Mouse (Mus musculus) embryonic facial prominence, embryonic 15.5 days (tissue): ENCODE results near the gene Olfr1336. TPM values are rescaled to one million over a fixed set of nuclear protein-coding genes. Genes with fewer than 3 reads are reported as not detected.

ENCODE experiments used
- ATAC-seq: fragments of 200-750 bp; cut with Nextera tagmentation; 2 replicates; pipeline ENCODE4 v1.8.0; 2017; ENCODE audit warnings: low read depth, moderate TSS enrichment; ENCODE audit not compliant: insufficient number of reproducible peaks, low FRiP score, low TSS enrichment
- H3K27ac ChIP-seq: fragments of 300-500 bp; sonication (generic); replicated peaks from 2 replicates; pipeline ENCODE4 v1.5.1; 2015; ENCODE audit warnings: mild to moderate bottlenecking, inconsistent platforms
- H3K27me3 ChIP-seq: fragments of 300-500 bp; sonication (generic); 2 replicates; pipeline ENCODE4 v1.6.1; 2015; ENCODE audit warnings: inconsistent platforms
- H3K36me3 ChIP-seq: fragments of 300-500 bp; sonication (generic); 2 replicates; pipeline ENCODE4 v1.6.1; 2015; ENCODE audit warnings: mild to moderate bottlenecking, inconsistent platforms
- H3K4me1 ChIP-seq: fragments of 300-500 bp; sonication (generic); 2 replicates; pipeline ENCODE4 v1.6.1; 2015; ENCODE audit warnings: inconsistent platforms
- H3K4me2 ChIP-seq: fragments of 300-500 bp; sonication (generic); replicated peaks from 2 replicates; pipeline ENCODE4 v1.6.1; 2015; ENCODE audit warnings: mild to moderate bottlenecking, inconsistent platforms
- H3K4me3 ChIP-seq: fragments of 300-500 bp; sonication (generic); replicated peaks from 2 replicates; pipeline ENCODE4 v1.5.1; 2015; ENCODE audit warnings: mild to moderate bottlenecking, inconsistent platforms
- H3K9ac ChIP-seq: fragments of 300-500 bp; sonication (generic); 2 replicates; pipeline ENCODE4 v1.6.1; 2015; ENCODE audit warnings: inconsistent platforms
- H3K9me3 ChIP-seq: fragments of 300-500 bp; sonication (generic); replicated peaks from 2 replicates; pipeline ENCODE4 v1.6.1; 2016; ENCODE audit warnings: inconsistent platforms
- WGBS: fragments of 180-500 bp; shearing (Covaris S2); methylation state at CpG from one replicate; pipeline ENCODE4 v1.1.7; 2015; 5-methylcytosine and 5-hydroxymethylcytosine counted together
- polyA plus RNA-seq: library from polyadenylated mRNA; unstranded; fragments of >200 nt; fragmentation: Nextera tagmentation; extraction: Ambion mirVana; gene quantifications from 2 replicates; pipeline ENCODE4 v1.2.1, GENCODE M21; 2015

Olfr1336 gene
- not detected in 2 replicates for polyA plus RNA-seq

- no peak within 1 kb of the TSS for H3K4me3 ChIP-seq
Measured at GRCm38 (mm10) chr7:6455868-6456267, at the start of gene Olfr1336. Olfr1336 (plus strand) TSS chr7:6456168.

GRCm38 (mm10) chr7:6410043-6410442 lies 45.9 kb upstream of the Olfr1336 start, which contains the start of gene Gm20715:
Gm20715 (plus strand) TSS chr7:6410277.
- peak; percentile 88 for ATAC-seq
- Histone ChIP-seq H3K4me1 (no peaks in the 10 kb centered on the region), H3K9me3 (no peaks in the 10 kb centered on the region), H3K36me3 (no peaks in the 10 kb centered on the region), H3K27ac (no peak within 1 kb of the TSS), H3K4me2 (no peak within 1 kb of the TSS), H3K27me3 (no peaks in the 10 kb centered on the region), H3K4me3 (no peak within 1 kb of the TSS), H3K9ac (no peak within 1 kb of the TSS)
- WGBS = under 1% methylated on average over 17 of the region's 17 CpGs

More at GRCm38 (mm10) chr7:6455868-6456267, at the start of gene Olfr1336:
- Histone ChIP-seq H3K27me3 (no peaks in the 10 kb centered on the region), H3K9me3 (0 out of 2 replicates have a peak, but pooled peaks cover 3% of the 10 kb centered on the region), H3K4me2 (no peak within 1 kb of the TSS), H3K4me1 (no peaks in the 10 kb centered on the region), H3K27ac (no peak within 1 kb of the TSS), H3K9ac (no peak within 1 kb of the TSS), H3K36me3 (no peaks in the 10 kb centered on the region)
- no peak for ATAC-seq

DNA sequence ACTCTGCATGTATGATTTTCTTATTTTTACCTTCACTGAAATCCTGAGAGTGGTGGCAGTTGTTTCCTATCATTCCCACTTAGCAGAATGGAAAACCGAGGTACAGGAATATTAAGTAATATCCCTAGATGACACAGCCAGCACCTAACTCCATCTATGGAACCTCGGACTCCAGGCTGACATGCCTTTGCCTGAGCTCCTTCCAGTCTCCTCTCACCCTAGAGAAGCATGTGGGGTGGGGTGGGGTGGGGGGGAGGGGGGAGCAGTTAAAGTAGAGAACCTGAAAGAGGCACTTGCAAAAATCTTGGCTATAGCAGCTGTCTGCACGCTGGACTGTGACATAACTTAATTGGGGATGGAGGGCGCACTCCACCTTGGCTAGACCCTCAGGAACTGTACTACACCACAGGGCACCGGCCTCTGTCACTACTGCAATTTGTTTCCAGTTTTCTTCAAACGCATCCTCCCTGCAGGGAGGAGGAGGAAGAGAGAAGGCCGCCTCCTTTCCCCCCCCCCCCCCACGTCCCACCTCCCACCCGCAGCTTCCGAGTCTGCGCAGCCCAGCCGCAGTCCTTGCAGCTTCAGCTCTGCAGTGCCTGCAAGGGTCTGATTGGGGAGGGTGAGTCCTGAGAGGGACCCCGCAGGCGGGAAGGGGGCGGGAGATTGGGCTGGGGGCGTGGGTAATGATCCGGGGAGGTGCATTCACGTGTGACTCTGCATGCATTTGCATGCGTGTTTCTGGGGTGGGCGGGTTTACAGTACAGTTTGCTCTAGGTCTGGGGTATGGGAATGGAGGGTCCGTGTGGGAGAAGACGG lies 41.1 kb upstream of the Olfr1336 start:
- Histone ChIP-seq H3K4me3 (no peak overlapping the region), H3K4me1 (no peaks in the 10 kb centered on the region), H3K9ac (no peak overlapping the region), H3K4me2 (no peak overlapping the region), H3K27me3 (no peaks in the 10 kb centered on the region), H3K9me3 (no peaks in the 10 kb centered on the region), H3K27ac (no peak overlapping the region), H3K36me3 (no peaks in the 10 kb centered on the region)
- ATAC-seq = no peak
- WGBS = 9% methylated on average over 20 of the region's 22 CpGs

- Histone ChIP-seq H3K27me3 (no peaks in the 10 kb centered on the region), H3K27ac (no peak overlapping the region), H3K4me1 (no peaks in the 10 kb centered on the region), H3K9me3 (no peaks in the 10 kb centered on the region), H3K4me3 (no peak overlapping the region), H3K4me2 (no peak overlapping the region), H3K9ac (no peak overlapping the region), H3K36me3 (no peaks in the 10 kb centered on the region)
- WGBS = 21% methylated on average over 8 of the region's 8 CpGs
- no peak for ATAC-seq
Measured at GRCm38 (mm10) chr7:6415442-6415787, 40.6 kb upstream of the Olfr1336 start.

DNA sequence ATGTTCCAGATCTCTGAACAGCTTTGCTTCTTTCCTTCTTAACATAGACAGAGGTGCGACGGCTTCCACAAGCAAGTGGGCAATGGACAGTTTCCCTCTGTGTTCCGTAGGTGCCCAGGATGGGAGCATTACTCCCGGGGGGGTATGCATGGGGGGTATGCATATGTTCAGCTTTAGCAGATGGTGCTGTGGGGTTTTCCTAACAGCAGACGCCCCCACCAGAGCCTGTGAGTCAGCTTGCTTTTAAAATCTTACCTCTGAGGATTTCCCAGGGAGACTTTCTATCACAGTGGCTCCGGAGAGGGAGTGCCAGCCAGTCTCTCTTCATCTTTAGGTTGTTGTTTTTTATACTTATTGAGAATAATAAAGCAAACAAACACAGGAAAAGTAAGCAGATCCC lies 36.1 kb upstream of the Olfr1336 start:
- WGBS = 70% methylated on average over 6 of the region's 6 CpGs
- no peaks in the 10 kb centered on the region for H3K36me3 ChIP-seq
- H3K4me2 ChIP-seq = no peak overlapping the region
- no peaks in the 10 kb centered on the region for H3K9me3 ChIP-seq
- H3K9ac ChIP-seq = no peak overlapping the region
- no peak for ATAC-seq
- H3K4me1 ChIP-seq = no peaks in the 10 kb centered on the region
- H3K27me3 ChIP-seq = no peaks in the 10 kb centered on the region
- no peak overlapping the region for H3K27ac ChIP-seq
- no peak overlapping the region for H3K4me3 ChIP-seq

GRCm38 (mm10) chr7:6429381-6429780 lies 26.6 kb upstream of the Olfr1336 start:
- Histone ChIP-seq H3K4me3 (no peak overlapping the region), H3K4me2 (no peak overlapping the region), H3K4me1 (no peaks in the 10 kb centered on the region), H3K36me3 (no peaks in the 10 kb centered on the region), H3K9ac (no peak overlapping the region), H3K9me3 (no peaks in the 10 kb centered on the region), H3K27ac (no peak overlapping the region), H3K27me3 (no peaks in the 10 kb centered on the region)
- no peak for ATAC-seq
- WGBS = 81% methylated on average over 3 of the region's 3 CpGs

DNA sequence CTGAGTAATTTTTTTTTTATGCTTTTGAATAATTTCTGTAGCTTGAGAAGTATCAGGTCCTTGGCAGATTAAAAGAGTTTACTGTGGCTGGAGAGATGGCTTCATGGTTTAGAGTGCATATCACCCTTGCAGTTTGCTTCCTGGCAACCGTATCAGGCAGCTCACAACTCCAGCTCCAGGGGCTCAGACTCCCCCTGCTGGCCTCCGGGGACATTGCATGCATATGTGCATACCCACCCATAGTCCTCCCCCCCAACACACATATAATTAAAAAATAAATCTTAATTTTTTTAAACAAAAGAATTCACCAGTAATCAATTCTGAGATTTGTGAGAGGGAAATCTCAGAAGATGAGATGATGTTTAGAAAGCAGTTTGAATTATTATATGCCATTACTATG lies 25.6 kb upstream of the Olfr1336 start:
- H3K9me3 ChIP-seq = no peaks in the 10 kb centered on the region
- no peak for ATAC-seq
- H3K4me1 ChIP-seq = no peaks in the 10 kb centered on the region
- no peak overlapping the region for H3K4me3 ChIP-seq
- no peak overlapping the region for H3K27ac ChIP-seq
- WGBS = 40% methylated on average over 2 of the region's 2 CpGs
- H3K36me3 ChIP-seq = no peaks in the 10 kb centered on the region
- H3K4me2 ChIP-seq = no peak overlapping the region
- H3K9ac ChIP-seq = no peak overlapping the region
- no peaks in the 10 kb centered on the region for H3K27me3 ChIP-seq

DNA sequence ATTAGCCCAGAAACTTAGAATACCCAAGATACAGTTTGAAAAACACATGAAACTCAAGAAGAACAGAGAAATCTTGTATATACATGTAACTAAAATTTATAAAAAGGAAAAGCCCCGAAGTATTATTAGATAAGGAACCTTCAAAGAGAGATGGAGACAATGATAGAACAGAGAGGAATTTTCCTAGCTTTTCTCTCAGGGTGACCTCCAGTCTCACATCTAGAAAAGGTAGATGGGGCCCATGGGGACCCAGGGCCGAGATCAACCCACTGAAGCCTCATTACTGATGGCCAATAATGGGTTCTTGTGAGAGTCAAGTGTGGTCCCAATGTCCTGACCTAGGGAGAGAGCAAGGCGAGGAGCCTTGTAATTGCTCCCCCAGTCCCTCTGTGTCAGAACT lies 17.6 kb upstream of the Olfr1336 start, which contains the start of gene Olfr1344:
Gene Olfr1344 (plus strand): TSS at position 301 of the 400 bp plus-strand sequence.
- Histone ChIP-seq H3K4me3 (no peak within 1 kb of the TSS), H3K4me2 (no peak within 1 kb of the TSS), H3K9ac (no peak within 1 kb of the TSS), H3K4me1 (no peaks in the 10 kb centered on the region), H3K36me3 (no peaks in the 10 kb centered on the region), H3K27me3 (no peaks in the 10 kb centered on the region), H3K27ac (no peak within 1 kb of the TSS), H3K9me3 (no peaks in the 10 kb centered on the region)
- no peak for ATAC-seq
- 68% methylated on average over 3 of the region's 3 CpGs for WGBS

- Histone ChIP-seq H3K9me3 (no peaks in the 10 kb centered on the region), H3K9ac (no peak overlapping the region), H3K4me1 (no peaks in the 10 kb centered on the region), H3K4me3 (no peak overlapping the region), H3K36me3 (no peaks in the 10 kb centered on the region), H3K27me3 (no peaks in the 10 kb centered on the region), H3K27ac (no peak overlapping the region), H3K4me2 (no peak overlapping the region)
- no peak for ATAC-seq
- WGBS = 75% methylated on average over 2 of the region's 2 CpGs
Measured at GRCm38 (mm10) chr7:6441173-6441572, 14.8 kb upstream of the Olfr1336 start.

DNA sequence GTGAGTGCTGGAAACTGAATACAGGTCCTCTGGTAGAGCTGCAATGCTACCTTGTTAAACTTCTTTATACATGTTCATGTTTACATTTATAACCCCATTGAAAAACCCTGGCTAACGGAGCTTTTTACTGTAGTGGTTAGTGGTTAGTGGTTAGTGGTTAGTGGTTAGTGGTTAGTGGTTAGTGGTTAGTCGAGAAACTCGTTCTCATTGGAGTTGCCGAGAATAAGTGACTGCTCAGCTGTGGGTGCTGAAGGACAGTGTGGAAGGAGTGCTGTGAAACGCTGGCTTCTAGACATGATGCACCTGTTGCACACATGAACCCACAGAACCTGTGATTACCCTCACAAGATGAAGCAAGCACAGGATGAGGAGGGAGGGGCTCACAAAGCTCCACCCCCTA lies 8.2 kb upstream of the Olfr1336 start:
- 79% methylated on average over 5 of the region's 5 CpGs for WGBS
- Histone ChIP-seq H3K4me2 (no peak overlapping the region), H3K9ac (no peak overlapping the region), H3K27me3 (no peaks in the 10 kb centered on the region), H3K36me3 (no peaks in the 10 kb centered on the region), H3K4me1 (no peaks in the 10 kb centered on the region), H3K4me3 (no peak overlapping the region), H3K27ac (no peak overlapping the region), H3K9me3 (no peaks in the 10 kb centered on the region)
- no peak for ATAC-seq

GRCm38 (mm10) chr7:6456399-6456798 lies 431 bp downstream of the Olfr1336 start:
- WGBS = 49% methylated on average over 3 of the region's 3 CpGs
- Histone ChIP-seq H3K27me3 (no peaks in the 10 kb centered on the region), H3K9ac (no peak overlapping the region), H3K9me3 (0 out of 2 replicates have a peak, but pooled peaks cover 3% of the 10 kb centered on the region), H3K36me3 (no peaks in the 10 kb centered on the region), H3K27ac (no peak overlapping the region), H3K4me1 (no peaks in the 10 kb centered on the region), H3K4me3 (no peak overlapping the region), H3K4me2 (no peak overlapping the region)
- no peak for ATAC-seq

DNA sequence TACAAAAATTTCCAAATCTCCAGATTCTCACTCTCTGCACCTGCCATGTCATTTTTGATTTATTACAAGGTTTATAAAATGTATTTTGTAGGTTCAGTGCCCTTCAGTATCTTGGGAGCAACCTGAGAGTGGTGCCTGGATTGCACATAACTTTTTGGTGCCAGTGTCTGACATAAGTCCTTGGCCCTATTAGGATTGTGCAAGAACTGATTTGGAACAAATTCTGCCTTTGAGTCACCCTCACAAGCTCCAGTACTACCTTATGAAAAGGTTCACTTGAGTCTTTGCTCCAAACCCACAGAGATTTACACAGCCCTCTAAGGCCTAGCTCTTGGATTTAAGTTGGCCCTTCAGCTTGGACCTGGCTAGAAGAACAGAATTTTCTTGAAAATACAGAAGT lies 11.0 kb downstream of the Olfr1336 start, which contains the start of gene Olfr1346:
Gene Olfr1346 (plus strand): TSS at position 151 of the 400 bp plus-strand sequence.
- Histone ChIP-seq H3K36me3 (no peaks in the 10 kb centered on the region), H3K27me3 (no peaks in the 10 kb centered on the region), H3K9ac (no peak within 1 kb of the TSS), H3K9me3 (no peaks in the 10 kb centered on the region), H3K4me3 (no peak within 1 kb of the TSS), H3K4me1 (no peaks in the 10 kb centered on the region), H3K27ac (no peak within 1 kb of the TSS), H3K4me2 (no peak within 1 kb of the TSS)
- no peak for ATAC-seq
